ENCODE assay signal across 26 mouse cellular contexts in genomic region chr12:34292346-34292745, GRCm38 (mm10).
"Had no signal": no experiment of that assay in that cellular context is flagged by ENCODE, and none has a peak within 500 bp of the region (broad histone marks: within the 10 kb centered on the region; RNA-seq: fewer than 3 reads in every experiment).

No protein-coding gene starts in this region.

- H3K4me2 ChIP-seq: heart, embryonic 11.5 days; heart, embryonic 13.5 days; heart, embryonic 15.5 days; hindbrain, embryonic 13.5 days; hindbrain, embryonic 15.5 days; kidney, embryonic 15.5 days; limb, embryonic 12.5 days; limb, embryonic 15.5 days; liver, embryonic 12.5 days had no signal

- ATAC-seq: hindbrain, postnatal 0 days; intestine, embryonic 16.5 days; liver, embryonic 12.5 days had no signal

- H3K4me1 ChIP-seq: heart, embryonic 15.5 days; hindbrain, embryonic 13.5 days; hindbrain, embryonic 15.5 days; kidney, embryonic 15.5 days; limb, embryonic 12.5 days; liver, embryonic 12.5 days had no signal

- H3K4me3 ChIP-seq: heart, adult 2 months; heart, embryonic 13.5 days; heart, embryonic 15.5 days; hindbrain, embryonic 13.5 days; hindbrain, embryonic 15.5 days; kidney, embryonic 15.5 days; limb, embryonic 12.5 days; limb, embryonic 15.5 days; liver, embryonic 12.5 days had no signal

- DNase-seq: gastrocnemius, postnatal 14 days; gastrocnemius, postnatal 36 days; heart, adult 11 months; heart, adult 2 months; heart, postnatal 14 days; heart, postnatal 36 days; kidney, adult 11 months; kidney, adult 2 months; kidney, adult 9 months; kidney, postnatal 14 days; kidney, postnatal 36 days; layer of hippocampus, adult 9-11 months; layer of hippocampus, postnatal 36 days; left cerebral cortex, postnatal 4 days had no signal

- H3K9ac ChIP-seq: heart, embryonic 13.5 days; heart, embryonic 15.5 days; hindbrain, embryonic 13.5 days; hindbrain, embryonic 15.5 days; kidney, embryonic 15.5 days; limb, embryonic 12.5 days; limb, embryonic 15.5 days; liver, embryonic 12.5 days had no signal

- H3K27ac ChIP-seq: heart, adult 2 months; heart, embryonic 13.5 days; heart, embryonic 15.5 days; hindbrain, embryonic 13.5 days; hindbrain, embryonic 15.5 days; hindbrain, postnatal 0 days; kidney, embryonic 15.5 days; kidney, postnatal 0 days; limb, embryonic 12.5 days; limb, embryonic 15.5 days; liver, embryonic 12.5 days had no signal

- H3K9me3 ChIP-seq: heart, embryonic 13.5 days; heart, embryonic 15.5 days; hindbrain, embryonic 13.5 days; hindbrain, embryonic 15.5 days; kidney, embryonic 15.5 days; limb, embryonic 12.5 days; limb, embryonic 15.5 days; liver, embryonic 12.5 days had no signal

- H3K27me3 ChIP-seq: heart, embryonic 13.5 days; heart, embryonic 15.5 days; hindbrain, embryonic 13.5 days; hindbrain, embryonic 15.5 days; kidney, embryonic 15.5 days; limb, embryonic 12.5 days; limb, embryonic 15.5 days; liver, embryonic 12.5 days had no signal

- H3K36me3 ChIP-seq: heart, embryonic 13.5 days; heart, embryonic 15.5 days; hindbrain, embryonic 13.5 days; hindbrain, embryonic 15.5 days; kidney, embryonic 15.5 days; limb, embryonic 12.5 days; limb, embryonic 15.5 days; liver, embryonic 12.5 days had no signal
